Mouse (Mus musculus): ENCODE data around the gene Nkx2-5.
A peak's percentile ranks its signal among the peaks of the same experiment; 100 is the strongest.

GRCm38 (mm10) chr17:26879235-26879634, 34.4 kb upstream of the Nkx2-5 start:
- TF ChIP-seq SIN3A (IDR thresholded peaks at IDR 0.05; ENCODE audit: low read length), result no peak
- TF ChIP-seq CTCF (IDR thresholded peaks at IDR 0.05 in 2 of 3, conservative IDR thresholded peaks at IDR 0.05 in 1 of 3; ENCODE audit: control insufficient read depth in 1 of 3, insufficient read depth in 1 of 3, low read depth in 2 of 3, low read length in 3 of 3, poor library complexity in 1 of 3, severe bottlenecking in 1 of 3), result peak in 2 of 3 experiments; percentile 32 to 35; a peak in 4 of 6 replicates
- TF ChIP-seq KAT2A (conservative IDR thresholded peaks at IDR 0.05; ENCODE audit: low read depth, low read length), result no peak
- TF ChIP-seq EP300 (IDR thresholded peaks at IDR 0.05; ENCODE audit: low read depth in 1 of 2, low read length in 2 of 2), result no peak
- no peak for TF ChIP-seq POLR2A (IDR thresholded peaks at IDR 0.05; ENCODE audit: control insufficient read depth in 1 of 2, insufficient read depth in 1 of 2, low read depth in 1 of 2, low read length in 2 of 2, poor library complexity in 1 of 2)
- no peak for TF ChIP-seq JUND (IDR thresholded peaks at IDR 0.05; ENCODE audit: low read depth, low read length)
- no peak for TF ChIP-seq MAX (IDR thresholded peaks at IDR 0.05; ENCODE audit: low read length)
- TF ChIP-seq ZC3H11A (IDR thresholded peaks at IDR 0.05; ENCODE audit: low read depth, low read length), result no peak
- no peak for TF ChIP-seq POLR2AphosphoS5 (IDR thresholded peaks at IDR 0.05; ENCODE audit: borderline replicate concordance, low read depth, low read length)
- TF ChIP-seq GATA1 (IDR thresholded peaks at IDR 0.05; ENCODE audit: low read depth, low read length), result no peak
- TF ChIP-seq MYC (IDR thresholded peaks at IDR 0.05; ENCODE audit: low read depth, low read length), result no peak
- no peak for TF ChIP-seq TAL1 (IDR thresholded peaks at IDR 0.05; ENCODE audit: low read length)
